Mouse (Mus musculus): ENCODE measurements around the gene Csnk1g1.

GRCm38 (mm10) chr9:66059583-66060307, 151.0 kb downstream of the Csnk1g1 start, which contains the start of gene Ppib:
- TF ChIP-seq CTCF (IDR thresholded peaks at IDR 0.05; ENCODE audit: low read depth, low read length), result no peak
- TF ChIP-seq POLR2A (IDR thresholded peaks at IDR 0.05; ENCODE audit: insufficient read depth, low read length), result no peak
- TF ChIP-seq EP300 (IDR thresholded peaks at IDR 0.05; ENCODE audit: insufficient read depth, low read depth, low read length), result no peak
